Mouse (Mus musculus): ENCODE measurements around the gene Fam214a. TPM values are rescaled to one million over a fixed set of nuclear protein-coding genes. Genes with fewer than 3 reads are reported as not detected.

Gene Fam214a
- 3.3 and 3.7 TPM in 2 replicates for polyA plus RNA-seq (2014; fragmentation: Nextera tagmentation; extraction: Ambion mirVana)

- Histone ChIP-seq H3K9ac (ENCODE audit: low read depth, low read length) (peak within 1 kb of the TSS; percentile 74), H3K27ac (ENCODE audit: low read depth, low read length) (peak within 1 kb of the TSS; percentile 85), H3K4me3 (ENCODE audit: low read depth, low read length) (peak within 1 kb of the TSS; percentile 90), H3K36me3 (ENCODE audit: control insufficient read depth, insufficient read depth, low read length) (no peaks in the 10 kb centered on the region), H3K27me3 (replicated peaks; ENCODE audit: control insufficient read depth, insufficient read depth, low read length) (no peaks in the 10 kb centered on the region), H3K4me2 (peak within 1 kb of the TSS; percentile 98), H3K4me1 (replicated peaks; ENCODE audit: control insufficient read depth, insufficient read depth, low read length) (peaks cover 2% of the 10 kb centered on the region; the same call in 1 of the 2 replicates), H3K9me3 (ENCODE audit: control insufficient read depth, low read length) (no peaks in the 10 kb centered on the region)
- peak; percentile 92 for ATAC-seq (replicated peaks; ENCODE audit: low FRiP score)
- peak; percentile 89 for DNase-seq (ENCODE audit: low spot score)
- WGBS: under 1% methylated on average over 59 of the region's 59 CpGs
Measured at GRCm38 (mm10) chr9:74952756-74953247, at the start of gene Fam214a. TSS of gene Fam214a (plus strand) at chr9:74952884.

GRCm38 (mm10) chr9:74904866-74905508 is 47.7 kb upstream of the Fam214a start:
- Histone ChIP-seq H3K9me3 (ENCODE audit: control insufficient read depth, low read length) (no peaks in the 10 kb centered on the region), H3K4me1 (replicated peaks; ENCODE audit: control insufficient read depth, insufficient read depth, low read length) (no peaks in the 10 kb centered on the region), H3K36me3 (ENCODE audit: control insufficient read depth, insufficient read depth, low read length) (no peaks in the 10 kb centered on the region), H3K4me3 (ENCODE audit: low read depth, low read length) (no peak overlapping the region), H3K27me3 (replicated peaks; ENCODE audit: control insufficient read depth, insufficient read depth, low read length) (no peaks in the 10 kb centered on the region), H3K9ac (ENCODE audit: low read depth, low read length) (no peak overlapping the region), H3K4me2 (peak overlapping the region; percentile 36; the same call in 1 of the 2 replicates), H3K27ac (ENCODE audit: low read depth, low read length) (no peak overlapping the region)
- ATAC-seq (replicated peaks; ENCODE audit: low FRiP score) (peak; percentile 56; the same call in 1 of the 2 replicates), DNase-seq (ENCODE audit: low spot score) (peak; percentile 38)
- 11% methylated on average over 7 of the region's 7 CpGs for WGBS

GRCm38 (mm10) chr9:74906951-74907350 is 45.7 kb upstream of the Fam214a start:
- WGBS: 38% methylated on average over 4 of the region's 4 CpGs
- Histone ChIP-seq H3K4me1 (replicated peaks; ENCODE audit: control insufficient read depth, insufficient read depth, low read length) (no peaks in the 10 kb centered on the region), H3K27me3 (replicated peaks; ENCODE audit: control insufficient read depth, insufficient read depth, low read length) (no peaks in the 10 kb centered on the region), H3K9ac (ENCODE audit: low read depth, low read length) (no peak overlapping the region), H3K4me3 (ENCODE audit: low read depth, low read length) (no peak overlapping the region), H3K4me2 (no peak overlapping the region), H3K9me3 (ENCODE audit: control insufficient read depth, low read length) (no peaks in the 10 kb centered on the region), H3K36me3 (ENCODE audit: control insufficient read depth, insufficient read depth, low read length) (no peaks in the 10 kb centered on the region), H3K27ac (ENCODE audit: low read depth, low read length) (no peak overlapping the region)
- ATAC-seq (replicated peaks; ENCODE audit: low FRiP score) (no peak), DNase-seq (ENCODE audit: low spot score) (no peak)

DNA sequence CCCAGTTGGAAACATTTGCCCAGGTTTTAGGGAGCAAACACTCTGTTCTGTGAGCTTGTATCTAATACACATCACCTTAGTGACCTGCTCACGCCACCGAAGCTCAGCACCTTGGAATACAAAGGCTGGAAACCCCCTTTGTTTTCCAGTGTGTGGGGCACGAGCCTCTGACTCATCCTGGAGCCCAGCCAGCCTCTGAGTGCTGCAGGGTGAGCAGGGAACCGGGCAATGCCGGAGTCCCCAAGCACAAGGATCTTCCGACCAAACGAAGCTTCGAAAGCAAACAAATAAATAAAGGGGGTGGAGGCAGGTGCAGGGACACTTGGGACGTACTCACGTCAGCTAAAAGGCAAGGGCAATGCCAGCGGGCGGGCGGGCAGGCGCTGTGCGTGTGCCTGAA is 43.4 kb upstream of the Fam214a start:
- Histone ChIP-seq H3K4me2 (no peak overlapping the region), H3K4me1 (replicated peaks; ENCODE audit: control insufficient read depth, insufficient read depth, low read length) (no peaks in the 10 kb centered on the region), H3K4me3 (ENCODE audit: low read depth, low read length) (no peak overlapping the region), H3K27me3 (replicated peaks; ENCODE audit: control insufficient read depth, insufficient read depth, low read length) (no peaks in the 10 kb centered on the region), H3K9ac (ENCODE audit: low read depth, low read length) (no peak overlapping the region), H3K9me3 (ENCODE audit: control insufficient read depth, low read length) (no peaks in the 10 kb centered on the region), H3K27ac (ENCODE audit: low read depth, low read length) (no peak overlapping the region), H3K36me3 (ENCODE audit: control insufficient read depth, insufficient read depth, low read length) (no peaks in the 10 kb centered on the region)
- 72% methylated on average over 15 of the region's 15 CpGs for WGBS
- ATAC-seq (replicated peaks; ENCODE audit: low FRiP score) (no peak), DNase-seq (ENCODE audit: low spot score) (no peak)

GRCm38 (mm10) chr9:74910226-74910759 is 42.4 kb upstream of the Fam214a start:
- Histone ChIP-seq H3K27me3 (replicated peaks; ENCODE audit: control insufficient read depth, insufficient read depth, low read length) (no peaks in the 10 kb centered on the region), H3K4me2 (no peak overlapping the region), H3K9ac (ENCODE audit: low read depth, low read length) (no peak overlapping the region), H3K36me3 (ENCODE audit: control insufficient read depth, insufficient read depth, low read length) (no peaks in the 10 kb centered on the region), H3K4me1 (replicated peaks; ENCODE audit: control insufficient read depth, insufficient read depth, low read length) (no peaks in the 10 kb centered on the region), H3K9me3 (ENCODE audit: control insufficient read depth, low read length) (no peaks in the 10 kb centered on the region), H3K27ac (ENCODE audit: low read depth, low read length) (no peak overlapping the region), H3K4me3 (ENCODE audit: low read depth, low read length) (no peak overlapping the region)
- DNase-seq (ENCODE audit: low spot score) (no peak), ATAC-seq (replicated peaks; ENCODE audit: low FRiP score) (no peak)
- WGBS: 69% methylated on average over 6 of the region's 6 CpGs

GRCm38 (mm10) chr9:74911430-74911829 is 41.3 kb upstream of the Fam214a start:
- WGBS: 79% methylated on average over 4 of the region's 4 CpGs
- H3K4me1 ChIP-seq (replicated peaks; ENCODE audit: control insufficient read depth, insufficient read depth, low read length): no peaks in the 10 kb centered on the region
- H3K36me3 ChIP-seq (ENCODE audit: control insufficient read depth, insufficient read depth, low read length): no peaks in the 10 kb centered on the region
- H3K9ac ChIP-seq (ENCODE audit: low read depth, low read length): no peak overlapping the region
- H3K27me3 ChIP-seq (replicated peaks; ENCODE audit: control insufficient read depth, insufficient read depth, low read length): no peaks in the 10 kb centered on the region
- H3K27ac ChIP-seq (ENCODE audit: low read depth, low read length): no peak overlapping the region
- ATAC-seq (replicated peaks; ENCODE audit: low FRiP score) (no peak), DNase-seq (ENCODE audit: low spot score) (no peak)
- no peaks in the 10 kb centered on the region for H3K9me3 ChIP-seq (ENCODE audit: control insufficient read depth, low read length)
- H3K4me2 ChIP-seq: no peak overlapping the region
- no peak overlapping the region for H3K4me3 ChIP-seq (ENCODE audit: low read depth, low read length)

DNA sequence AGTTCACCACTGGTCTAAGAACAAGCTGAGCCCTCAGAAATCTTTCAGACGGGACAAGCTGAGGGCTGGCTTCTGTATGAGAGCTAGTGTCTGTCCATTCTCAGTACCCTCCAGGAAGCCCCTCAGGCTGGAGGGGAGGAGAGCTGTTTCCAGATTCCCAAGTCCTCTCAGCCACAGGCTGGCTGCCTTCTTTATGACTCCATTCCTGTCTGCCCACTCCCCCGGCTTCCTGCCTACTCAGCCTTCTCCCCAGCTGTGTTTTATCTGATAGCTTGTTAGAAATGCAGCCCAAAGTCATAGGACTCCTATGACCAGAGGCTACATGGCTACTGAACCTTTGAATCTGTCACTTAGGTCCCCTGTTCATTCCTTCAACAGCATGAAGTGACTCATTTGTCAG is 40.8 kb upstream of the Fam214a start:
- no peaks in the 10 kb centered on the region for H3K9me3 ChIP-seq (ENCODE audit: control insufficient read depth, low read length)
- DNase-seq (ENCODE audit: low spot score): no peak
- WGBS: 48% methylated on average over 2 of the region's 2 CpGs

GRCm38 (mm10) chr9:74912619-74913376 is 39.9 kb upstream of the Fam214a start:
- no peak overlapping the region for H3K27ac ChIP-seq (ENCODE audit: low read depth, low read length)
- no peak overlapping the region for H3K9ac ChIP-seq (ENCODE audit: low read depth, low read length)
- H3K27me3 ChIP-seq (replicated peaks; ENCODE audit: control insufficient read depth, insufficient read depth, low read length): no peaks in the 10 kb centered on the region
- no peaks in the 10 kb centered on the region for H3K36me3 ChIP-seq (ENCODE audit: control insufficient read depth, insufficient read depth, low read length)
- no peak overlapping the region for H3K4me3 ChIP-seq (ENCODE audit: low read depth, low read length)
- H3K4me1 ChIP-seq (replicated peaks; ENCODE audit: control insufficient read depth, insufficient read depth, low read length): no peaks in the 10 kb centered on the region
- 71% methylated on average over 19 of the region's 19 CpGs for WGBS
- DNase-seq (ENCODE audit: low spot score): no peak
- H3K9me3 ChIP-seq (ENCODE audit: control insufficient read depth, low read length): no peaks in the 10 kb centered on the region
- H3K4me2 ChIP-seq: no peak overlapping the region
- no peak for ATAC-seq (replicated peaks; ENCODE audit: low FRiP score)

More for the DNA sequence above, 40.8 kb upstream of the Fam214a start:
- Histone ChIP-seq H3K27ac (ENCODE audit: low read depth, low read length) (no peak overlapping the region), H3K9ac (ENCODE audit: low read depth, low read length) (no peak overlapping the region), H3K4me2 (no peak overlapping the region), H3K4me1 (replicated peaks; ENCODE audit: control insufficient read depth, insufficient read depth, low read length) (no peaks in the 10 kb centered on the region), H3K4me3 (ENCODE audit: low read depth, low read length) (no peak overlapping the region), H3K36me3 (ENCODE audit: control insufficient read depth, insufficient read depth, low read length) (no peaks in the 10 kb centered on the region), H3K27me3 (replicated peaks; ENCODE audit: control insufficient read depth, insufficient read depth, low read length) (no peaks in the 10 kb centered on the region)
- no peak for ATAC-seq (replicated peaks; ENCODE audit: low FRiP score)
